Mouse (Mus musculus) myocyte (in vitro differentiated cells): ENCODE data around the gene Cbx7. TPM values are rescaled to one million over a fixed set of nuclear protein-coding genes. Genes with fewer than 3 reads are reported as not detected.
"Not testable (repeated sequence)": the region's sequence is repeated elsewhere in the genome, so short reads cannot be mapped to it uniquely, and the experiment has no call there.

Experiments
- H3K27me3 ChIP-seq: one replicate; pipeline ENCODE4 v1.6.1; 2011; ENCODE audit not compliant: control insufficient read depth, insufficient read depth, insufficient read length
- H3K36me3 ChIP-seq: one replicate; pipeline ENCODE4 v1.6.1; 2011; ENCODE audit not compliant: control insufficient read depth, insufficient read depth
- H3K4me2 ChIP-seq: one replicate; pipeline ENCODE4 v1.6.1; 2011; ENCODE audit warnings: low read depth, control low read depth
- H3K4me3 ChIP-seq: one replicate; pipeline ENCODE4 v1.5.1; 2011; ENCODE audit warnings: mild to moderate bottlenecking, control low read depth, moderate library complexity
- H3K79me2 ChIP-seq: one replicate; pipeline ENCODE4 v1.6.1; 2011; ENCODE audit not compliant: control insufficient read depth, insufficient read depth
- H3ac ChIP-seq: one replicate; pipeline ENCODE4 v1.6.1; 2011; ENCODE audit not compliant: control insufficient read depth, insufficient read length
- CEBPB ChIP-seq: IDR thresholded peaks from 2 replicates; pipeline ENCODE4 v1.6.1; 2011; ENCODE audit warnings: mild to moderate bottlenecking, moderate library complexity; ENCODE audit not compliant: poor library complexity, insufficient read depth, severe bottlenecking
- E2F4 ChIP-seq: IDR thresholded peaks from one replicate; pipeline ENCODE4 v1.6.1; 2011; ENCODE audit warnings: mild to moderate bottlenecking, control low read depth, moderate library complexity; ENCODE audit not compliant: insufficient read depth
- MAX ChIP-seq: IDR thresholded peaks from one replicate; pipeline ENCODE4 v1.6.1; 2011; ENCODE audit warnings: low read depth, mild to moderate bottlenecking, control low read depth
- MYOD1 ChIP-seq, 3 experiments: IDR thresholded peaks; one replicate each; pipeline ENCODE4 v1.6.1; 2011; ENCODE audit warnings: control low read depth in 2 of 3, low read depth in 2 of 3, mild to moderate bottlenecking in 2 of 3, moderate library complexity in 1 of 3; ENCODE audit not compliant: insufficient read length in 2 of 3, control insufficient read depth in 1 of 3
- MYOG ChIP-seq, 3 experiments: IDR thresholded peaks; one replicate each; pipeline ENCODE4 v1.6.1; 2011; ENCODE audit warnings: control low read depth in 2 of 3, low read depth in 2 of 3, mild to moderate bottlenecking in 2 of 3; ENCODE audit not compliant: insufficient read length in 2 of 3, control insufficient read depth in 1 of 3, insufficient read depth in 1 of 3
- POLR2A ChIP-seq: IDR thresholded peaks from one replicate; pipeline ENCODE4 v1.6.1; 2011; ENCODE audit warnings: low read depth, mild to moderate bottlenecking, control low read depth, moderate library complexity; ENCODE audit not compliant: insufficient read length
- POLR2AphosphoS2 ChIP-seq: IDR thresholded peaks from one replicate; pipeline ENCODE4 v1.6.1; 2011; ENCODE audit warnings: low read depth, control low read depth; ENCODE audit not compliant: insufficient read length
- REST ChIP-seq: IDR thresholded peaks from one replicate; pipeline ENCODE4 v1.6.1; 2011; ENCODE audit warnings: mild to moderate bottlenecking, control low read depth, moderate library complexity; ENCODE audit not compliant: insufficient read depth, insufficient read length
- SRF ChIP-seq: IDR thresholded peaks from one replicate; pipeline ENCODE4 v1.6.1; 2011; ENCODE audit warnings: low read depth; ENCODE audit not compliant: control insufficient read depth, insufficient read length
- TCF12 ChIP-seq: IDR thresholded peaks from one replicate; pipeline ENCODE4 v1.6.1; 2011; ENCODE audit warnings: mild to moderate bottlenecking, control low read depth; ENCODE audit not compliant: poor library complexity, insufficient read depth, severe bottlenecking
- TCF3 ChIP-seq: IDR thresholded peaks from one replicate; pipeline ENCODE4 v1.6.1; 2011; ENCODE audit warnings: low read depth, control low read depth; ENCODE audit not compliant: insufficient read length
- USF1 ChIP-seq: IDR thresholded peaks from one replicate; pipeline ENCODE4 v1.6.1; 2011; ENCODE audit warnings: low read depth, mild to moderate bottlenecking, control low read depth, moderate library complexity
- polyA plus RNA-seq: library from polyadenylated mRNA; unstranded; fragments of >200 nt; fragmentation: generic; extraction: Trizol; gene quantifications from one replicate; pipeline ENCODE4 v1.2.1, GENCODE M21; 2012; ENCODE audit warnings: missing spikeins

Gene Cbx7
- polyA plus RNA-seq, 1 experiment = 4.7 TPM

GRCm38 (mm10) chr15:79900751-79901150 is 70.2 kb downstream of the Cbx7 start:
- Histone ChIP-seq H3K79me2 (no peaks in the 10 kb centered on the region), H3K27me3 (no peaks in the 10 kb centered on the region), H3K4me2 (no peak overlapping the region), H3ac (no peak overlapping the region), H3K36me3 (no peaks in the 10 kb centered on the region), H3K4me3 (no peak overlapping the region)
- TF ChIP-seq TCF3 (no peak), E2F4 (no peak), CEBPB (no peak), MAX (no peak), POLR2A (no peak), POLR2AphosphoS2 (no peak)

GRCm38 (mm10) chr15:79899828-79900510 is 71.0 kb downstream of the Cbx7 start:
- Histone ChIP-seq H3K4me2 (no peak overlapping the region), H3K27me3 (no peaks in the 10 kb centered on the region), H3ac (no peak overlapping the region), H3K79me2 (no peaks in the 10 kb centered on the region), H3K36me3 (no peaks in the 10 kb centered on the region), H3K4me3 (no peak overlapping the region)
- TF ChIP-seq MAX (no peak), MYOG (IDR thresholded peaks at IDR 0.05; ENCODE audit: control insufficient read depth in 1 of 3, insufficient read depth in 1 of 3, insufficient read length in 2 of 3, low read depth in 2 of 3) (no peak), E2F4 (no peak), MYOD1 (IDR thresholded peaks at IDR 0.05; ENCODE audit: control insufficient read depth in 1 of 3, insufficient read length in 2 of 3, low read depth in 2 of 3) (no peak), CEBPB (no peak), REST (no peak), POLR2AphosphoS2 (no peak), POLR2A (no peak), TCF12 (no peak), SRF (no peak), TCF3 (no peak), USF1 (no peak)

- Histone ChIP-seq H3K4me2 (no peak overlapping the region), H3K36me3 (no peaks in the 10 kb centered on the region), H3K79me2 (no peaks in the 10 kb centered on the region), H3K4me3 (no peak overlapping the region), H3K27me3 (no peaks in the 10 kb centered on the region), H3ac (no peak overlapping the region)
- TF ChIP-seq REST = no peak
- TF ChIP-seq MAX = no peak
- TF ChIP-seq CEBPB = no peak
These were observed 71.9 kb downstream of the Cbx7 start for GRCm38 (mm10) chr15:79898988-79899387.

- H3K36me3 ChIP-seq = no peaks in the 10 kb centered on the region
- H3ac ChIP-seq = no peak overlapping the region
- H3K79me2 ChIP-seq = peaks cover 4% of the 10 kb centered on the region
- no peak overlapping the region for H3K4me3 ChIP-seq
- no peaks in the 10 kb centered on the region for H3K27me3 ChIP-seq
- TF ChIP-seq REST = no peak
- no peak for TF ChIP-seq POLR2A
- no peak for TF ChIP-seq MAX
- no peak for TF ChIP-seq MYOG (IDR thresholded peaks at IDR 0.05; ENCODE audit: control insufficient read depth in 1 of 3, insufficient read depth in 1 of 3, insufficient read length in 2 of 3, low read depth in 2 of 3)
- no peak for TF ChIP-seq POLR2AphosphoS2
- no peak for TF ChIP-seq CEBPB
- TF ChIP-seq SRF = no peak
- TF ChIP-seq TCF12 = no peak
- no peak for TF ChIP-seq MYOD1 (IDR thresholded peaks at IDR 0.05; ENCODE audit: control insufficient read depth in 1 of 3, insufficient read length in 2 of 3, low read depth in 2 of 3)
- no peak for TF ChIP-seq TCF3
- no peak overlapping the region for H3K4me2 ChIP-seq
These were observed 74.7 kb downstream of the Cbx7 start for GRCm38 (mm10) chr15:79896080-79896725.

- not testable (repeated sequence) for H3K4me3 ChIP-seq, H3K27me3 ChIP-seq, H3K4me2 ChIP-seq, H3K79me2 ChIP-seq, H3ac ChIP-seq, H3K36me3 ChIP-seq
These were observed 75.5 kb downstream of the Cbx7 start for GRCm38 (mm10) chr15:79895221-79896079.
